Mouse (Mus musculus): ENCODE measurements around the gene Lgals3.

DNA sequence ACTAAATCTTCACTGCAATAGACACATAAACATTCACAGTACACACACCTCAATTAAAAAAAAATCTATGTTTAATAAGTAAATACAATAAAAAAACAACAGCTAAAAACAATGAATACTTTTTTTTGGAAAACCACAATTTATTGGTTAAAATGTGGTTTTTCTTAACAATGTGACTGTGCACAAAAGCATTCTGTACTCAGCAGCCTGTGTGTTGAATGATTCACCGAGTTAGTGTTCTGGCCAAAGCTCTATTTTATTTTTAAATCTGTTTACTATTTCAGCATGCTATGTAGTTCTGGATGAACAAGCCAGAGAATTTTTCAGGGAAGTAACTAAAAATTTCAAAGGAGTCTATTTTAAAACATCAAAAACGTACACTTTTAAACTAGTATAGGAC, 9.0 kb downstream of the Lgals3 start:
- TF ChIP-seq MYOD1 (IDR thresholded peaks at IDR 0.05; ENCODE audit: control insufficient read depth, insufficient read length, low read depth) = no peak
- TF ChIP-seq CTCF (IDR thresholded peaks at IDR 0.05; ENCODE audit: control insufficient read depth, insufficient read depth, insufficient read length) = no peak
- no peak for TF ChIP-seq USF1 (IDR thresholded peaks at IDR 0.05; ENCODE audit: low read depth)
